Mouse (Mus musculus): ENCODE data around the gene Snx25.

Snx25 gene

DNA sequence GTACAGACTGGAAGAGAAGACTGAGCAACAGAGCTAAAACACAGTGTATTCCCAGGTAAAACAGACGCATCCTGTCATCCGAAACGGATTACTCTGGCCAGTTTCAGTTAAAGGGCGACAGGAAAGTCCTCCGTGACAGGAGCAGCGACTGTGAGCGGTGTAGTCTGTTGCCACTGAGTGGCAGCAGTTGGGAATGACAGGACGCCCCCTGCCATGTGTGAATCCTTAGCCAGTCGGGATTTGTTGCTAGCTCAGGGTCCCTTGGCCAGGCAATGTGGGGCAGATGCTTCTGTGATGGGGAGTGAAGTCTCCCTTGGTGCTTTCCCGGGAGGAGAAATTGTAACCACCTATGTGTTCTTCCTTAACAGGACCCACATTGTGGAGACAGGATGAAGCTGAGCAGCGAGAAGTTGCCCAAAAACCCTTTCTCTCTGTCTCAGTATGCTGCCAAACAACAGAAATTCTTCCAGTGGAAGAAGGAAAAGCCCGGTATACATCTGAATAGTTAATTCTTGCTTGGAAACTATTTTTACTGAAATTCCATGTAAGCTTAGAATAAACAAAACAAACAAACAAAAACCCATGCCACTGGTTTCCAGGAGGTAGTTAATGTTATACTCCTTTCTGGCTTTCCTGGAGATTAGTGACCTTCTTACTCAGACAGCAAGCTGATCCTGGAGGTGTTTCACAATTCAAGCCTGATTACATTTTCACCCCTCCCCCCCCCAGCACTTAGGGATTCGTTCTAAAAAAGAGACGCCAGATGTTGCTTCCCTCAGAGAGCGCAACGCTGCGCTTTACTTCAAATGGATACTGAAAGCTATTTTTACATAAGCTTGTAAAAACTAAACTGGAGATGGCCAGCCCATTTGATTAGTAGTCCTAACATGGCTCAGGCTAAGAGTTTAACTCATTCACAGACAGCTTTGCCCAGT is 140.9 kb downstream of the Snx25 start:
- no peak for DNase-seq (ENCODE audit: low spot score)

DNA sequence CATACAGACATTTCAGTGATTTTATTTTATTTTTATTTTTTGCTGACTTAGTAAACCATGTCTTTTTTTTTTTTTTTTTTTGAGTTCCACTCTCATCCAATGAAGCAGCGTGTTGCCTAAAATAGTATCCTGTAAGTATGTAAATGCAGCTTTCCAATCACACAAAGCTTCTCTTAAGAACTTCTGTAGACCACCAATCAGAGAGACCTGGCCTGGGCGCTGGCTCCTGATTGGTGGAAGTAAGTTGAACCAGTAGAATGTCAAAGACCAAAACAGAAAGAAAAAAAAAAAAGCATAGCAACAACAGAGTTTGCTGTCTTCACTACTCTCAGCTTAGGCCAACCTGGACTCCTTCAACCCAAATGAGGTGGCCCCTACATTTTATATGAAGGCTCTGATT is 141.7 kb downstream of the Snx25 start:
- DNase-seq (ENCODE audit: low spot score): no peak

DNA sequence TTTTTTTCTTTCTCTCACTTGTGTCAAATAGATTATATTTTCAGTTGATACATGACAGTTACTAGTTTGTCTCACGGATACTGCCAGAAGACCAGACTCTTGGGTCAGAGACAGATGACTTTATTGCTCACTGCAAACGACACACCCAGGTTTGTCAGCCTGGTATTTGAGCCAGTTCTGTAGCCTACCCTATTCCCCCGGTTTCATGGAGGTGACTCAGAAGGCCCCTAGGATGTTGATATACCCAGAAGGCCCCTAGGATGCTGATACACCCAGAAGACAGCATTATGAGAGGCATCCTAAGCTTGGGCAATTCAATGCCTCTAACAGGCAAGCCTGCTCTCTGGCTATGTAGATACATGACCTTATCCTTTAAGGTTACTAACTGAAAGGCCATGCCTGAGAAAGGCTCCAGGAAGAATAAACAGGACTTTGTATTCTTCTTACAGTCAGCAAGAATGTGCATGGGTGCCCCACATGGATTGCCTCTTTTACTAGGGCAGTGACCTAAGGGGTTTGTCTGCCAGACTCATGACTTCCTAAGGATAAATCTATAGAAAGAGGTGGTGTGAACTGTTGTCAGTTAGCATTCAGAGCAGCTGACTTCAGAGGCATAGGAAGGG is 144.8 kb downstream of the Snx25 start:
- DNase-seq (ENCODE audit: low spot score): no peak

DNA sequence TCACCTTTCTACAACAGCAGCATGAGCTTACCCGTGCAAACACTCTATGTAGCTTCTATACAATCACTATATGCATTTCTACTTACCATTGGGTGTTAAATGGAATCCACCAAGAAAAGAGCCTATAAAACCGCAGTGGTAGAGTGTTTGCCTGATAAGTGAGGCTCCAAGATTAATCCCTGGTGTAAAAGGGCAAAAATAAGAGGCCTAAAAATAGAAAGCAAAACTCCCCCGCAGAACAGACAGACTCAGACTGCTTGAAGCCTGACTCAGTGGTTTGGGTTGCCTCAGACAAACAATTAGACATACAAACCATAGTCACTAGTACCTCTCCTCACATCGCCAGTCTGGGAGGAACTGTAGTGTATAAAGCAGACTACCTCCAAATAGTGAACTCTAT is 146.4 kb downstream of the Snx25 start, which contains the start of gene Ankrd37:
Ankrd37 (minus strand) TSS at position 112 of the 400 bp plus-strand sequence.
- DNase-seq (ENCODE audit: low spot score): no peak

DNA sequence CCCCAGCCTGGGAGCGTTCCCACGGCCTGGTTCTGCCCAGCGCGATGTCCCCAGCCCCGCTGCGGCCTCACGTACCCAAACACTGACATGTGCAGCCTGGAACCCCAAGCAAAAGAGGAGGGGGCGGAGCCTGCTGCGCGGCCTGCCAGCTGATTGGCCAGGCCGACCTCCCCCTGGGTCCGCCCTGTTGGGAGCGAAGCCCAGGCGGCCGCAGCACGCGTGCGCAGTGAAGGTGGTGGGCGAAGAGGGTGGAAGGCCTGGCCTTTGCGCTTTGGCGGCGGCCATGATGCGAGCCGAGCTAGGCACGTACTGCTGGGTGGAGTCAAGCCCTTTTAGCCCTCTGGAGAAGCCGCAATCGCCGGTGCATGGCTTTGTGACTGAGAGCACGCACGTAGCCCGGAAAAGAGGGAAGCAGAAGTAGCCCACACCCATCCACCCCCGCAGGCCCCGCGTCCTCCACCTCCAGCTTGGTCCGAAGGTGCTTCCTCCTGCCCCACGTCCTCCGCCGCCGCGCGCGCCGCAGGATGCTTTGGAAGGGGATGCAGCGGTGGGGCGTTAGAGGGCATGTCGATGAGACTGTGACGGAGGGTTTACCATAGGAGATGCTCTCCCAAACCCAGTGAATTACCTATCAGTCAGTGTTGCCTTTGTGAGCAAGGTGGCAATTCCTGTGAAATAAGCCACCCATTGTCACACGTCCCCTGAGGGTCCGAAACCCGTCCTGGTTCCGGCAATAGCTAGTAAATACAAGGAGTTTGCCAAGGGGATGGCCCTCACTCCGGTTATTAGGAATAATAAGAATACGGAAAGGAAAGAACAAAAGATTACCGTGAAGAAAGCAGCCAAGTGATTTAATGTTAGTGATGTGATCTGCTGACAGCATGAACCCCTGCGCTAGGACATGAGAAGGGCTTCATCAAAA is 151.9 kb downstream of the Snx25 start:
- DNase-seq (ENCODE audit: low spot score): peak; percentile 99

DNA sequence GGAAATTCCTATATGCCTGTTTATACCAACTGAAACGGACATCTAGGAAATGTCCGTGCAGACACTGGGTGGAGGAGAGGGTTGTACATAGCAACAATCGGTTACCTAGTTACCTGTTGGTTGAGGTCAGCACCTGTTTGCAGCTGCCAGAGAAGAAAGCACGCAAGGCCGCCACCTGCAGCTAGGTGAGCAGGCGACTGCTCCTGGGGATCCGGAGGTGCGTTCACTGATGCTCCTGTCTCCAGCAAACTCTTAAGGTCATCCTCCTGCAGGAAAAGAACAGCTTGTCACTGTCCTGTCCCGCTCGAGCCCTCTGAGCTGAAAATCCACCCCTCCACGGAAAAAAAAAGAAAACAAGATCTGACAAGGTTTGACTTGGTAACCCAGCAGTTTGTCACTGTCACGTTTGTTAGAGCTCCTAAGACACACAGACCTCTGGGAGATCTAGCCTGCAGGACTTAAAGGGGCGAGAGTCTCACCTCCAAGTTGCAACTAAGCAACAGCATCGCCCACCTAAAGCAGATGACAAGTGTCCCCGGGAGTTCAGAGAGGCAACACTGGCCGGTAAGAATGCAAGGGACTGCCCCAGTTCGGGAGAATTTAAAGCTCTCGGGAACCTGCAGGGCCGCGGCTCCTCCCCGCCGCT is 152.7 kb downstream of the Snx25 start, which contains the start of gene Lrp2bp:
Lrp2bp (plus strand) TSS at position 166 of the 646 bp plus-strand sequence.
- DNase-seq (ENCODE audit: low spot score): no peak

DNA sequence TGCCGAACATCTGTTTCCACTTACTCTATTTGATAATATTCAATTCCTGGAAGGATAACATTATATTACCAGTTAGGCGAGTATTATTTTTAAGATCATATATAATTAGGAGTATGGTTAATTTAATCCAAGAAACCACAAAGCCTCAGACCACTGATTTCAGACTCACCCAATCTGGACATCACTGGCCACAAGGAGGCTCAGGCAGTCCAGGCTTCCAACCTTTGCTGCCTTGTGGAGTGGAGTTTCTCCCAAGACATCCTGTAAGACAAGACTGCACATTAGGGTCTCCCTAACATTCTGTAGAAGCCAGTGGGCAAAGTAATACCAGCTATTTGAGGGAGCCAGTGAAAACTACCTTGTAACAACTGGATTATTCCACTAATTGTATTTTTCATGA is 153.7 kb downstream of the Snx25 start:
- DNase-seq (ENCODE audit: low spot score): no peak

DNA sequence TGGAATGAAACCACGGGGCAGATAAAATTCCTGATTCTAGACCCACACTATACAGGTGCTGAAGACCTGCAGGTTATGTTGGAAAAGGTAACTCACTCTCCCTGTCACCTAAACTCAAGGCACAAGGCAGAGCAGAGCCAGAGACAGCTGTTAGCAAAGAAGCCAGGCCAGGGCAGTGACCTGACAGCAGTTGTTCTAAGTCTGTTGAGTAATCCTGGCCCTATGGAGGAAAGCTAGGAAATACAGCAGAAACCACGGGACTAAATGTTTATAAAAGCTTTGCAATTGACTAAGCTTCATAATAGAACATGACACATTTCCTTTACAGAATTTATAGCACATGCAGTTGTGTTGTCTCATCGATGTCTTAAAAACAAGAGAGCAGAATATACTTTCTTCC is 156.4 kb downstream of the Snx25 start:
- DNase-seq (ENCODE audit: low spot score): no peak

DNA sequence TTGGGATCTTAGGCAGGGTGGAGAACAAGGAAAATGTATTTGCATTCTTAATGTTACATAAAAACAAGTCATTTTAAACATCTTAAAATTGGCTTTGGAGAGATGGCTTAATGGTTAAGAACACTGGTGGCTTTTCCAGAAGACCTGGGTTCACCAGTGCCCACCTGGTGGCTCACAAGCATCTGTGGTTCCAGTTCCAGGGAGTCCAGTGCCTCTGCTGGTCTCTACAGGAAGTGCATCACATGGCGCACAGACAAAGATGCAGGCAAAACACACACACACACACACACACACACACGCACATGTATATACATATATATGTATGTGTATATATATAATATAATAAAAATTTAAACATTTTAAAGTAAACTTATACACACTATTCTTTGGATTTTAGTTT is 157.8 kb downstream of the Snx25 start:
- no peak for DNase-seq (ENCODE audit: low spot score)

DNA sequence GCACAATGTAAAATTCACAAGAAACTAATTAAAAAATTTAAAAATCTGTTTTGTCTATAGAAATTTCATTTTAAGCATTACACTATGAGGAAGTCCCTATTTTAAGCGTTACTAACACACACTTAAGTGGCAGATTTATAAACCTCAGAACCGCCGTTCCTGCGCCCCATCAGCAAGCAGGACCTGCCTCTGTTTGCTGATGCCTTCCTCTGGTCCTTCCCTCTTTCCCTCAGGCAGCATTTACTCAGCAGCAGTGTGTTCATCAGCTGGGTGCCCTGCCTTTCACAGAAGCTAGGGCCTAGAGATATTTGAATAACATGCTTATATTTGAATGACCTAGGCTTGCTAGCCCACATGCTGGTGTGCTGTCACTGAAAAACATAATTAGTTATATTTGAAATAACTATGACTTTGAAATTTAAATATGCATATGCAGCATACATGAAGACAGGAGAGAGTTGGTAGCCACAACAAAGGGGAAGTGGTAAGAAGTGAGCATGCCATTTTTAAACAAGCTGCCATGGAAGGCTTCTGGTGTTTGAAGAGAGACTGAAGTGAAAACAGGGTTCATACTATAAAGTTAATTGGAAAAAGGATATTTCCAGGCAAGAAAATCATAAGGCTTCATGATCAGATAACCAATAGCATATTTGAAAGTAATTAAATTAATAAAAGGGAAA is 161.2 kb downstream of the Snx25 start:
- DNase-seq (ENCODE audit: low spot score): no peak

DNA sequence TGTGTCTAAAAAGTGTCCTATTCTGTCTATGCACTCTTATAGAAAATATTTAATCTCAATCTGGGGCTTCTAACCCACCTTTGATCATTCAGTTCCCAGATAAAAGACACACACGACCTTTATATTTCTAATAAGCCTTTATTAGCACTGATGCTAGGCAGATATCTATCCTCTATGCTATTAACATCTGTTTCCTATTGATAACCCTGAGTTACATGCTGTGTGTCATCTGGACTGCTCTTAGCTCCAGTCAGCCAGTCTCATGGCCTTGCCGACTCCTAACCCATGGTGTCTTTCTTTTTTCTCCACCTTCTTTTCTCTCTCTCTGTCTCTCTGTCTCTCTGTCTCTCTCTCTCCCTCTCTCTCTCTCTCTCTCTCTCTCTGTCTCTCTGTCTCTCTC is 163.8 kb downstream of the Snx25 start:
- no peak for DNase-seq (ENCODE audit: low spot score)

DNA sequence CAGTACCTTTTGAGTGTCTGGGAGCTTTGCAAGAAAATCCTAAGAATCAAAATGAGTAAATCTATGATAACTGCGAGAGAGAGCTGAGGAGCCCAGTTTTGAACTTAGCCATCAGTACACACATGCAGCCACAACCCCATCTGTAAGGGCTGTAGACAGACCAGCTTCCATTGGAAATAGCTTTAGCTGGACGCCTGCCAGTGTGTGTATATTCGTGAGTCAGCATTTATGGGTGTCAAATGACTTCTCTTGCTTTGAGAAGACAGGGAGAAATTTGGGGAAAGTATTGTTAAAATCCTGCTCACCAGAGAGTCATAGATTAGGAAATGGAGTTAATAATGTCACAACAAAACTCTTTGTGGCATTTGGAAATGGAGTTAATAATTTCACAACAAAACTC is 165.3 kb downstream of the Snx25 start:
- DNase-seq (ENCODE audit: low spot score): no peak
